ENCODE assay signal across 8 mouse cellular contexts in the genomic region with DNA sequence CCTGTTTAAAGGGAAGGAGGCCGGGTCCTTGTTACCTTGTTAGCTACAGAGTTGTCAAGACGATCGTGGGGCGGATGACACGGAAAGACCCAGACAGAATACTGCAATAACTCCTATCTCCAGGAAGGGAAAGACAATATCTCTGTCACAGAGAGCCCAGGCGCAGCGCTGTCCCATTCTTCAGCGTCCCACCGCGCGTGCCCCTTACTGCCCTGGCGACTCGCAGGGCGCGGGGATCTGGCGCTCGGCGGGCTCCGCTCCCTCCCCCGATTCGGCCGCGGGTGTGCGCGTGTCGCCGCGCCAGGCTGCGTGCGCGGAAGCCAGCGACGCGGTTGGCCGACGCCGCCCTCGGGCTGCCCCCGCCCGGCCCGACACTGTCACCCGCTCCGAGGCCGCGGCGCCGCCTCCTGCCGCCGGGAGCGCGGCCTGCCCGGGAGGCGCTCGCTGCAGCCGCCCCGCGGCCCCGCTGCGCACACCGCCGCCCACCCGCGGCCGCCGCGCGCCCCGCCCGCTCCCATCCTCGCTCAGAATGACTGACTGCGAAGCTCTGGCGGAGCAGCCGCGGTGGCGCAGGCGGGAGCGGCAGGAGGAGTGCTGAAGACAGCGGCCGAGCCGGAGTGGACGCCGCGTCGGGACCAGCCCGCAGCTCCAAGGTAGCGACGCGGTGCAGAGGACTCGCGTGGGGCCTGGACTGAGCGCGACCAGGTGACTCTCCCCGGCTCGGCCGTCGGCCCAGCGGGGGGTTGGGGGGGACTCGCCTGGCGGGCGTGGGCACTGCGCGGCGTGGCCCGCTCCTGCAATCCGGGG. TPM values are rescaled to one million over a fixed set of nuclear protein-coding genes. Genes with fewer than 3 reads are reported as not detected.
DNase-seq lines count a peak whose midpoint lies in the region; ATAC-seq and TF ChIP-seq lines count a peak whose summit lies in the region.

A gene (plus strand): TSS at position 376 of the 807 bp plus-strand sequence.

- no peaks in the 10 kb centered on the region for H3K27me3 ChIP-seq in forebrain, embryonic 11.5 days (ENCODE audit: control insufficient read depth, insufficient read depth, low read length)
- peaks cover 12% of the 10 kb centered on the region for H3K27me3 ChIP-seq in heart, embryonic 14.5 days (ENCODE audit: control insufficient read depth, insufficient read depth, low read length)
- H3K27me3 ChIP-seq in kidney, postnatal 0 days (ENCODE audit: insufficient read depth, low read length): no peaks in the 10 kb centered on the region
- H3K27me3 ChIP-seq in liver, embryonic 12.5 days (replicated peaks): peaks cover 39% of the 10 kb centered on the region

- no peaks in the 10 kb centered on the region for H3K36me3 ChIP-seq in forebrain, embryonic 11.5 days (ENCODE audit: control insufficient read depth, insufficient read depth, low read length)
- H3K36me3 ChIP-seq in heart, embryonic 14.5 days (ENCODE audit: control insufficient read depth, insufficient read depth, low read length): no peaks in the 10 kb centered on the region
- no peaks in the 10 kb centered on the region for H3K36me3 ChIP-seq in kidney, postnatal 0 days (ENCODE audit: insufficient read depth, low read length)
- H3K36me3 ChIP-seq in liver, embryonic 12.5 days: no peaks in the 10 kb centered on the region

- 0 out of 2 replicates have a peak, but pooled peaks cover 5% of the 10 kb centered on the region for H3K4me1 ChIP-seq in forebrain, embryonic 11.5 days (replicated peaks; ENCODE audit: control insufficient read depth, insufficient read depth, low read length)
- peaks cover 0 to 3% of the 10 kb centered on the region in 2 experiments; a peak in 1 of 4 replicates for H3K4me1 ChIP-seq in heart, embryonic 14.5 days (ENCODE audit: control insufficient read depth in 2 of 2, insufficient read depth in 2 of 2, low read length in 2 of 2)
- no peaks in the 10 kb centered on the region; the same call in 1 of the 2 replicates for H3K4me1 ChIP-seq in kidney, postnatal 0 days (replicated peaks; ENCODE audit: insufficient read depth, low read length)
- 0 out of 2 replicates have a peak, but pooled peaks cover 2% of the 10 kb centered on the region for H3K4me1 ChIP-seq in liver, embryonic 12.5 days

- peak; percentile 89 for ATAC-seq in forebrain, embryonic 11.5 days (replicated peaks; ENCODE audit: low FRiP score)
- ATAC-seq in heart, embryonic 14.5 days (ENCODE audit: insufficient number of reproducible peaks, insufficient read depth, low FRiP score, low read depth): peak; percentile 84
- ATAC-seq in kidney, postnatal 0 days (replicated peaks; ENCODE audit: low FRiP score, low read depth): peak; percentile 92
- ATAC-seq in liver, embryonic 12.5 days: peak; percentile 74

- H3K4me2 ChIP-seq in forebrain, embryonic 11.5 days (ENCODE audit: low read depth, low read length, severe bottlenecking): peak within 1 kb of the TSS; percentile 92
- H3K4me2 ChIP-seq in heart, embryonic 14.5 days (ENCODE audit: low read length): peak within 1 kb of the TSS; percentile 99
- H3K4me2 ChIP-seq in kidney, postnatal 0 days (ENCODE audit: low read length): peak within 1 kb of the TSS; percentile 97
- H3K4me2 ChIP-seq in liver, embryonic 12.5 days: peak within 1 kb of the TSS; percentile 77

- no peak for TF ChIP-seq CTCF in kidney, postnatal 0 days (IDR thresholded peaks at IDR 0.05; ENCODE audit: low read depth)

- peak within 1 kb of the TSS; percentile 78 for H3K27ac ChIP-seq in forebrain, embryonic 11.5 days (ENCODE audit: low read depth, low read length)
- H3K27ac ChIP-seq in heart, embryonic 14.5 days (replicated peaks in 1 of 2; ENCODE audit: control insufficient read depth in 1 of 2, insufficient read depth in 1 of 2, low read depth in 2 of 2, low read length in 2 of 2): no peak within 1 kb of the TSS
- H3K27ac ChIP-seq in kidney, postnatal 0 days: peak within 1 kb of the TSS; percentile 75
- H3K27ac ChIP-seq in liver, embryonic 12.5 days: no peak within 1 kb of the TSS

- no peaks in the 10 kb centered on the region for H3K9me3 ChIP-seq in forebrain, embryonic 11.5 days (ENCODE audit: control insufficient read depth, low read length)
- H3K9me3 ChIP-seq in heart, embryonic 14.5 days (ENCODE audit: control insufficient read depth, low read length): no peaks in the 10 kb centered on the region
- H3K9me3 ChIP-seq in kidney, postnatal 0 days (replicated peaks; ENCODE audit: low read length): no peaks in the 10 kb centered on the region
- no peaks in the 10 kb centered on the region for H3K9me3 ChIP-seq in liver, embryonic 12.5 days (replicated peaks)

- DNase-seq in CD4-positive, CD25-positive, alpha-beta regulatory T cell, adult 2 months (ENCODE audit: low read depth, low spot score): peak; percentile 49
- DNase-seq in brain, embryonic 18.5 days (ENCODE audit: low read depth, low spot score): peak; percentile 30
- DNase-seq in forebrain, embryonic 11.5 days (ENCODE audit: low spot score): peak; percentile 79
- DNase-seq in kidney, postnatal 0 days (ENCODE audit: low spot score): peak; percentile 78
- peak; percentile 71 for DNase-seq in neural tube, embryonic 10.5 days (ENCODE audit: extremely low spot score, low spot score)
- DNase-seq in telencephalon, adult 2 months (ENCODE audit: low read depth, low spot score): peak; percentile 22

- WGBS in forebrain, embryonic 11.5 days: 0% methylated on average over 85 of the region's 105 CpGs
- 0% methylated on average over 89 of the region's 105 CpGs for WGBS in heart, embryonic 14.5 days
- WGBS in kidney, postnatal 0 days: under 1% methylated on average over 98 of the region's 105 CpGs
- 2% methylated on average over 88 of the region's 105 CpGs for WGBS in liver, embryonic 12.5 days (ENCODE audit: insufficient replicate concordance)

- H3K4me3 ChIP-seq in forebrain, embryonic 11.5 days (ENCODE audit: low read depth, low read length): peak within 1 kb of the TSS; percentile 77
- peak within 1 kb of the TSS; percentile 70 to 81 for H3K4me3 ChIP-seq in heart, embryonic 14.5 days (ENCODE audit: control insufficient read depth in 1 of 2, insufficient read depth in 1 of 2, low read depth in 1 of 2, low read length in 2 of 2)
- H3K4me3 ChIP-seq in kidney, postnatal 0 days (replicated peaks; ENCODE audit: low read depth, low read length): peak within 1 kb of the TSS; percentile 84
- peak within 1 kb of the TSS; percentile 57 for H3K4me3 ChIP-seq in liver, embryonic 12.5 days

- peak within 1 kb of the TSS; percentile 79 for H3K9ac ChIP-seq in forebrain, embryonic 11.5 days (ENCODE audit: low read length)
- H3K9ac ChIP-seq in heart, embryonic 14.5 days (ENCODE audit: low read length): peak within 1 kb of the TSS; percentile 75
- H3K9ac ChIP-seq in kidney, postnatal 0 days (ENCODE audit: low read depth, low read length): peak within 1 kb of the TSS; percentile 69
- peak within 1 kb of the TSS; percentile 39 for H3K9ac ChIP-seq in liver, embryonic 12.5 days

RNA-seq across cellular contexts. Expression of the gene that starts here (rescaled TPM):
- 13.9 and 15.3 TPM in 2 replicates for polyA plus RNA-seq in forebrain, embryonic 11.5 days (2014; fragmentation: Nextera tagmentation; extraction: Ambion mirVana)
- polyA plus RNA-seq in heart, embryonic 14.5 days (2014; fragmentation: Nextera tagmentation; extraction: Ambion mirVana): 2.6 and 3.7 TPM in 2 replicates
- polyA plus RNA-seq in kidney, postnatal 0 days (2015; fragmentation: Nextera tagmentation; extraction: Ambion mirVana): 16.7 and 18.1 TPM in 2 replicates
- polyA plus RNA-seq in liver, embryonic 12.5 days (2016; fragmentation: Nextera tagmentation; extraction: Ambion mirVana): 0.50 and 0.56 TPM in 2 replicates

Comparison
In these comparisons a context has a peak if more than half of its experiments do, and no peak if none do; other contexts are left out.
1. Peak in ATAC-seq, H3K4me3 ChIP-seq, H3K9ac ChIP-seq and H3K4me2 ChIP-seq in liver, embryonic 12.5 days; RNA of the gene not detected or under 1 TPM.
2. DNase-seq: peak in every context shown above with its lines; median percentile 79 in forebrain, embryonic 11.5 days; 78 in kidney, postnatal 0 days; 71 in neural tube, embryonic 10.5 days; 49 in CD4-positive, CD25-positive, alpha-beta regulatory T cell, adult 2 months; 30 in brain, embryonic 18.5 days; 22 in telencephalon, adult 2 months.
3. H3K27ac ChIP-seq: peak in forebrain, embryonic 11.5 days (single experiment) and kidney, postnatal 0 days (single experiment); none in heart, embryonic 14.5 days (0 of 2) and liver, embryonic 12.5 days (single experiment).
4. Peak in every context shown above with its lines, with median percentiles within 50 percentile points of each other: ATAC-seq, H3K4me2 ChIP-seq, H3K4me3 ChIP-seq and H3K9ac ChIP-seq.